Mouse (Mus musculus) stomach, postnatal 0 days (tissue): Measurements from ENCODE around the gene Recql5. TPM values are rescaled to one million over a fixed set of nuclear protein-coding genes. Genes with fewer than 3 reads are reported as not detected.

ENCODE experiments used
- ATAC-seq: fragments of 200-750 bp; cut with Nextera tagmentation; 2 replicates; pipeline ENCODE4 v1.8.0; 2017; ENCODE audit not compliant: low FRiP score, low TSS enrichment
- DNase-seq: peaks from one replicate; pipeline ENCODE4 v3.0.0-alpha.2; 2016; ENCODE audit warnings: low spot score
- H3K27ac ChIP-seq: fragments of 300-500 bp; sonication (generic); replicated peaks from 2 replicates; pipeline ENCODE4 v1.5.1; 2014; ENCODE audit warnings: mild to moderate bottlenecking, control low read depth
- H3K27me3 ChIP-seq: fragments of 300-500 bp; sonication (generic); 2 replicates; pipeline ENCODE4 v1.6.1; 2014; ENCODE audit warnings: low read length; ENCODE audit not compliant: control insufficient read depth, insufficient read depth
- H3K36me3 ChIP-seq: fragments of 300-500 bp; sonication (generic); 2 replicates; pipeline ENCODE4 v1.6.1; 2014; ENCODE audit warnings: low read length, mixed read lengths; ENCODE audit not compliant: control insufficient read depth, insufficient read depth
- H3K4me1 ChIP-seq: fragments of 300-500 bp; sonication (generic); replicated peaks from 2 replicates; pipeline ENCODE4 v1.6.1; 2014; ENCODE audit warnings: antibody characterized with exemption; ENCODE audit not compliant: control insufficient read depth, insufficient read depth
- H3K4me2 ChIP-seq: fragments of 300-500 bp; sonication (generic); replicated peaks from 2 replicates; pipeline ENCODE4 v1.6.1; 2014; ENCODE audit warnings: low read depth, mild to moderate bottlenecking, control low read depth, moderate library complexity
- H3K4me3 ChIP-seq: fragments of 300-500 bp; sonication (generic); 2 replicates; pipeline ENCODE4 v1.5.1; 2014; ENCODE audit warnings: low read depth, low read length, control low read depth
- H3K9ac ChIP-seq: fragments of 300-500 bp; sonication (generic); 2 replicates; pipeline ENCODE4 v1.6.1; 2014; ENCODE audit warnings: mild to moderate bottlenecking, low read length, control low read depth, mixed read lengths
- H3K9me3 ChIP-seq: fragments of 300-500 bp; sonication (generic); 2 replicates; pipeline ENCODE4 v1.6.1; 2016; ENCODE audit warnings: low read length; ENCODE audit not compliant: control insufficient read depth
- CTCF ChIP-seq: IDR thresholded peaks from 2 replicates; pipeline ENCODE4 v1.5.1; 2016; ENCODE audit warnings: antibody characterized with exemption, low read depth, mild to moderate bottlenecking, moderate library complexity
- EP300 ChIP-seq: optimal IDR thresholded peaks from 2 replicates; pipeline ENCODE3; 2016; ENCODE audit warnings: antibody characterized with exemption
- WGBS: fragments of 180-500 bp; shearing (Covaris S2); extraction: QIAGEN DNeasy Blood & Tissue Kit; methylation state at CpG from one replicate; pipeline ENCODE4 v1.1.7; 2014; 5-methylcytosine and 5-hydroxymethylcytosine counted together
- polyA plus RNA-seq: library from polyadenylated mRNA; unstranded; fragments of >200 nt; fragmentation: Nextera tagmentation; extraction: Ambion mirVana; gene quantifications from 2 replicates; pipeline ENCODE4 v1.2.1, GENCODE M21; 2015

Recql5 gene
- polyA plus RNA-seq, 1 experiment from 2014 or later: 7.2 TPM

GRCm38 (mm10) chr11:115959018-115959417, 25.7 kb upstream of the Recql5 start:
- Histone ChIP-seq H3K4me3 (no peak overlapping the region), H3K27ac (no peak overlapping the region), H3K4me1 (0 out of 2 replicates have a peak, but pooled peaks cover 3% of the 10 kb centered on the region), H3K4me2 (no peak overlapping the region), H3K9ac (no peak overlapping the region), H3K9me3 (no peaks in the 10 kb centered on the region), H3K36me3 (peaks cover 23% of the 10 kb centered on the region), H3K27me3 (no peaks in the 10 kb centered on the region)
- TF ChIP-seq CTCF (no peak), EP300 (no peak)
- no peak for DNase-seq
- no peak for ATAC-seq
- WGBS: 95% methylated on average over 9 of the region's 9 CpGs

GRCm38 (mm10) chr11:115957971-115958370, 24.7 kb upstream of the Recql5 start:
- H3K4me1 ChIP-seq: 0 out of 2 replicates have a peak, but pooled peaks cover 3% of the 10 kb centered on the region
- no peak overlapping the region for H3K9ac ChIP-seq
- no peak overlapping the region for H3K4me2 ChIP-seq
- ATAC-seq (no peak), DNase-seq (no peak)
- 44% methylated on average over 7 of the region's 7 CpGs for WGBS
- no peaks in the 10 kb centered on the region for H3K27me3 ChIP-seq
- no peak overlapping the region for H3K4me3 ChIP-seq
- H3K27ac ChIP-seq: peak overlapping the region; percentile 69
- no peaks in the 10 kb centered on the region for H3K9me3 ChIP-seq
- peaks cover 22% of the 10 kb centered on the region for H3K36me3 ChIP-seq
- TF ChIP-seq EP300 (no peak), CTCF (0 out of 2 replicates have a peak, but pooled peaks have one; percentile 2)

GRCm38 (mm10) chr11:115956453-115956852, 23.2 kb upstream of the Recql5 start:
- 0 out of 2 replicates have a peak, but pooled peaks cover 3% of the 10 kb centered on the region for H3K4me1 ChIP-seq
- H3K27me3 ChIP-seq: no peaks in the 10 kb centered on the region
- peaks cover 14% of the 10 kb centered on the region for H3K36me3 ChIP-seq
- no peaks in the 10 kb centered on the region for H3K9me3 ChIP-seq
- TF ChIP-seq CTCF (peak; percentile 21; the same call in 1 of the 2 replicates), EP300 (no peak)
- DNase-seq (peak; percentile 38), ATAC-seq (peak; percentile 22; the same call in 1 of the 2 replicates)
- H3K9ac ChIP-seq: no peak overlapping the region
- H3K27ac ChIP-seq: peak overlapping the region; percentile 69
- 31% methylated on average over 4 of the region's 4 CpGs for WGBS
- no peak overlapping the region for H3K4me3 ChIP-seq
- no peak overlapping the region for H3K4me2 ChIP-seq

GRCm38 (mm10) chr11:115955195-115955858, 22.1 kb upstream of the Recql5 start:
- peak overlapping the region; percentile 31; the same call in 1 of the 2 replicates for H3K9ac ChIP-seq
- 0 out of 2 replicates have a peak, but pooled peaks cover 3% of the 10 kb centered on the region for H3K4me1 ChIP-seq
- H3K4me3 ChIP-seq: no peak overlapping the region
- H3K36me3 ChIP-seq: peaks cover 4% of the 10 kb centered on the region
- no peaks in the 10 kb centered on the region for H3K27me3 ChIP-seq
- DNase-seq: peak; percentile 69
- peak; percentile 66 for ATAC-seq
- 48% methylated on average over 10 of the region's 10 CpGs for WGBS
- TF ChIP-seq CTCF (peak; percentile 28; the same call in 1 of the 2 replicates), EP300 (no peak)
- H3K9me3 ChIP-seq: no peaks in the 10 kb centered on the region
- no peak overlapping the region for H3K4me2 ChIP-seq
- H3K27ac ChIP-seq: peak overlapping the region; percentile 91

GRCm38 (mm10) chr11:115954712-115955111, 21.4 kb upstream of the Recql5 start:
- no peak for TF ChIP-seq EP300
- TF ChIP-seq CTCF: no peak
- no peaks in the 10 kb centered on the region; the same call in 1 of the 2 replicates for H3K36me3 ChIP-seq
- no peaks in the 10 kb centered on the region for H3K9me3 ChIP-seq
- no peak overlapping the region for H3K9ac ChIP-seq
- H3K4me2 ChIP-seq: no peak overlapping the region
- 0 out of 2 replicates have a peak, but pooled peaks cover 3% of the 10 kb centered on the region for H3K4me1 ChIP-seq
- peak overlapping the region; percentile 91 for H3K27ac ChIP-seq
- 55% methylated on average over 5 of the region's 5 CpGs for WGBS
- ATAC-seq (peak; percentile 77), DNase-seq (peak; percentile 67)
- H3K27me3 ChIP-seq: no peaks in the 10 kb centered on the region
- no peak overlapping the region for H3K4me3 ChIP-seq

- WGBS: 87% methylated on average over 2 of the region's 2 CpGs
- Histone ChIP-seq H3K36me3 (peaks cover 3% of the 10 kb centered on the region; the same call in 1 of the 2 replicates), H3K4me3 (no peak overlapping the region), H3K4me1 (0 out of 2 replicates have a peak, but pooled peaks cover 3% of the 10 kb centered on the region), H3K9ac (no peak overlapping the region), H3K27me3 (no peaks in the 10 kb centered on the region), H3K27ac (no peak overlapping the region), H3K9me3 (no peaks in the 10 kb centered on the region), H3K4me2 (no peak overlapping the region)
- no peak for ATAC-seq
- no peak for DNase-seq
- TF ChIP-seq EP300 (no peak), CTCF (no peak)
Measured at GRCm38 (mm10) chr11:115950719-115951118, 17.4 kb upstream of the Recql5 start.
